Mouse (Mus musculus): Measurements from ENCODE around the gene Thbs2. TPM values are rescaled to one million over a fixed set of nuclear protein-coding genes. Genes with fewer than 3 reads are reported as not detected.

Thbs2 gene
- polyA plus RNA-seq, 1 experiment from 2014 or later, result 2.0 TPM

Other genes with a start within 250 kb of the Thbs2 start
- 3.4 and 5.0 TPM in 2 replicates for gene Wdr27, start 248.9 kb upstream of the Thbs2 start, polyA plus RNA-seq (2016; fragmentation: Nextera tagmentation; extraction: Ambion mirVana)
- gene 1600012H06Rik, start 248.9 kb upstream of the Thbs2 start, polyA plus RNA-seq (2016; fragmentation: Nextera tagmentation; extraction: Ambion mirVana), result 21.3 and 25.4 TPM in 2 replicates